Mouse (Mus musculus) left cerebral cortex, postnatal 4 days (tissue): ENCODE measurements at regions not wholly inside any gene's neighbourhood (a gene's known extent, or its start where the extent isn't known, plus 50 kb on each side); places are given as distances from the start of the nearest gene placed in this dataset.
A peak's percentile ranks its signal among the peaks of the same experiment; 100 is the strongest.

Experiments used
- DNase-seq: peaks from one replicate; pipeline ENCODE4 v3.0.0-alpha.2; 2022
- intact Hi-C: fragments of 180-260 bp; cut with DNase I; formaldehyde crosslinking; loops from one replicate; pipeline ENCODE4 v1.15.1; 2025

DNA sequence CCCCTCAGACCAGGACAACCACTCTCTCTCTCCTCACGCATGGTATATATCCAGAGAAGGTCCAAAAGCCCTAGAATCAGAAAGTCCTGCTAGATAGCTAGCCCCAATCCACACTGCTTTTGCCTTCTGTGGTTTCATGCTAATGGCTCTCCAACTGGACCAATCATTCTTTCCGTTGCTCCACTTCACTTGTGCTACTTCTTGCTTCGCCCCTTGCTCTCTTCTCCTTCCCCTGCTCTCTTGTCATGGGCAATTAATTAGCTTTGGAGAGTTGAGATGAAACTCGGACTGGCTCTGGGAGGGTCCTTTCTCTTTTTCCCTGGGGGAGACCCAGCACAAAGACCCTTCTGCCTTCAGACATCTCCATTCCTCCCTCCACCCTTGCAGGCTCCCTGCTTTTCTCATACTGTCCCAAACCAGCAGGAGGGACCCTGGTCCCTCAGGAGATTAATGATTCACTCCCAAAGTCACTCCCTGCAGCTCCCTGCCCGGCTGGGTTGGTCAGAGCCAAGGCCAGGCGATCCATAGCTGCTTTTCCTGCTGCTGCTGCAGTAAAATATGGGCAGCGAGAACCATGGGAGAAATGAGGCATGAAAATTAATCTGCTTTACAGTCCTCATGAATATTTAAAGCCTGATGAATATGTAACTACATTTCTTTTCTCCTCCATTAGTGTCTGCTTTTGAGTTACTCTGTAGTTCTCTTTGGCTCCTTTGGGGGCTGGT, 113.7 kb upstream of the Thy1 start:
- no peak for DNase-seq
- intact Hi-C loops = no loop called here

DNA sequence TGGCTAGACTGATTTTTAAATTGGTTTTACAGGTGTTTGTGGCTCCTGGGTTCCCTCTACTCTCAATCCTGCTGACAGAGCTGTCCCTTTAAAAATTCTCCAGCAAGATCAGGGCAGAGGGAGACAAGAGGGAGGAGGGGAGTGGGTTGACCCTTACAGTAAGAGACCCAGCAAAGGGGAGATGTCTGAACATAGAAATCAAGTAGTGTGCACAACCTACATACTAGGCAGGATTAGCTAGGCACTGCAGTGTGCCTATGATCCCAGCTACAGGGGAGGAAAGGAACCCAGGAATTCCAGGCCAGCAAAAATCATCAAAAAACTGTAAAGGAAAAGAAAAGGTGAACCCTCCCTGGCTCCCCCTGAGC, 113.2 kb upstream of the Thy1 start:
- no peak for DNase-seq
- intact Hi-C loops = no loop called here

- intact Hi-C loops = no loop called here
- DNase-seq = no peak
Measured at GRCm38 (mm10) chr9:43930476-43930875, 112.7 kb upstream of the Thy1 start.

- intact Hi-C loops = no loop called here
- DNase-seq = peak; percentile 60
Measured at GRCm38 (mm10) chr9:43934012-43934690, 109.0 kb upstream of the Thy1 start.

DNA sequence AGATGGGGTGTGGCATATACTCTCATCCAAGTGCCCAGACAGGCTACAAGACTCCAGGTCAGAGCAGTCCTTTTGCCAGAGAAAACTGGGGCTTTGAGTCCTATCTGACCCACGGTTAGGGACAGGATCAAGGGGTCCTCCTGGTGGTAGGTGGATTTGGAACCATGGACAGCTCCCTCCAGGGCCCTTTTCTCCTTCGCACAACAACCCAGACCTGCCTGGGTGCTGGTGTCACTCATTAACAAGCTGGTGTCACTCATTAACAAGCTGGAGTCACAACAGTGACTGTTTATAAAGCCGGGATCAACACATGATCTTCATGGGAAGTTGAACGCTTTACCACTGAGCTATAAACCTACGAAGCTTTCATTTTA, 108.5 kb upstream of the Thy1 start:
- no peak for DNase-seq
- intact Hi-C loops = no loop called here

GRCm38 (mm10) chr9:43939336-43939735, 103.8 kb upstream of the Thy1 start:
- no peak for DNase-seq
- intact Hi-C loops = no loop called here

DNA sequence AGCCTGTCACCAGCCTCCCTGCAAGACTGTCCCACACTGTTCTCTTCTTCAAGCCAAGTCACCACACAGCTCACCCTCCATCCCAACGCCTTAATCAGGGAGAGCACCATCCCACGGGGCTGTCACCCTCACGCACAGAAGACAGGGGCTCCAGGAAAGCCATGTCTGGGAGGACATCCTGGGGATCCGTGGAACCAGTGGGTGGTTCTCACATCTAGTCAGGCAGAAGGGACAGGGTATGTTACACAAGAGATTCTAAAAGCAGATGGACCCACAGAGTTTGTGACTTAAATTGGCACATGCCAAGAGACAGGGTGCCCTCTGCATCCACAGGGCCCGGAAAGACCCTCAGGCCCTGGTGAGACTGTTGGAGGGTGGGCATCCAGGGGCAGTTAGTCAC, 101.0 kb upstream of the Thy1 start:
- DNase-seq = no peak
- intact Hi-C loops = no loop called here

- DNase-seq = no peak
- intact Hi-C loops = no loop called here
Measured at GRCm38 (mm10) chr9:43943522-43943921, 99.7 kb upstream of the Thy1 start.

DNA sequence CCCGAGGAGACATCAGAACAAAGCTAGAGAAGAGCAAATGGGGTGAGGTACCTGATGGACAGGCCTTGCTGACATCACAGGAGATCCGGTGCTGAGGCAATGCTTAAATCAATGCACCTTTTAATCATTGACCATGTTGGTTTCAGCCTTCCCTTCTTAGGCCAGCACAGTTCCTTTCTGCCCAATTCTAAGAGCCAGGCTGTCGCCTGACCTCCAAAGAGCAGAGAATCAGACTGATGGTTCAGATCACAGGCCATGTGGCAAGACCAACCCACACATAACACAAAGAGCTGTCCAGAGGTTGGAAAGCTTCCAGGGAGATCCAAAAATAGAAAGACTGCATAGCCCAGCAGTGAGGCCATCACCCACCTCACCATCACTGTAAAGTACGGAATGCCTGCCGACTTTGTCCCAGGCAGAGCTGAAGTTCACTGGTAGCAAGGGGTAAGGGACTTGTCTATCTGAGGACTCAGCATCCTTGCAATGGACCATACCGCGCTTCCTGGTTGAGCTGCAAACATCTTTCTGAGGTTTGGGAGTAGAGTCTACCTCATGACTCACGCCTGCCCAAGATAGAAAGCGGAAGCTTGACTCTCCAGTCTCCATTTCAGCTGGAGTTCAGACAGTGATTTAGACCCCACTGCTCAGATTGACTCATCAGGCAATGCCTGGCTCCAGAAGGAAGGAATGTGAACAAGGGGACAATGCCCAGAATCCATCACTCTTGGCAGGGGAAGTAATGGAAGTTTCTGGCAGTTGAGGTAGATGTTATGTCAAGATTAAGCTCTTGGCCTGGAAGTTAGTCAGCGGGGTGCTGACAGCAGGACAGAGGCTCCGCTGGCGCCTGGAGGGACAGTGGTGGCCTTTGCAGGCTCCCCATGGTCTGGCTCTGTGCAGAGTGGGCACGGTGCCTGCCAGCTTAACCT, 98.1 kb upstream of the Thy1 start:
- DNase-seq = peak; percentile 77
- intact Hi-C loops = no loop called here

- DNase-seq = no peak
- intact Hi-C loops = no loop called here
Measured at GRCm38 (mm10) chr9:43945997-43946649, 97.1 kb upstream of the Thy1 start.

DNA sequence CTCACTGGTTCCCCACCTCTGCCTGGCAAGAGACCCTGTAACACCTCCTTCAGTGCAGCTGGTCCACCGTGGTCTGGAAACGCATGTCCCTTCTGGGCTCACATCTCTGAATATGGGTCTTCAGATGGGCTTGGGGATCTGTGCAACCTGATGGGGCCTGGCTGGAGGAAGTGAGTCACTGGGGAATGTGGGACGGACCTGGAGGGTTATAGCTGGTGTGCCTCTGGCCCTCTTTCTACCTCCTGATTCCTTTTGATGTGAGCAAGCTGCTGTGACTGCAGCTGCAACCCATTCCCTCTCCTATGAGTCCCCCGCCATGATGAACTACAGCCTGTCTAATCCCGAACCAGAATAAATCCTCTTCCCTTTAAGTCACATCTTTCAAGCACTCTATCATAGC, 96.1 kb upstream of the Thy1 start:
- intact Hi-C loops = no loop called here
- no peak for DNase-seq

GRCm38 (mm10) chr9:43947490-43948150, 95.6 kb upstream of the Thy1 start:
- intact Hi-C loops = no loop called here
- DNase-seq = no peak

DNA sequence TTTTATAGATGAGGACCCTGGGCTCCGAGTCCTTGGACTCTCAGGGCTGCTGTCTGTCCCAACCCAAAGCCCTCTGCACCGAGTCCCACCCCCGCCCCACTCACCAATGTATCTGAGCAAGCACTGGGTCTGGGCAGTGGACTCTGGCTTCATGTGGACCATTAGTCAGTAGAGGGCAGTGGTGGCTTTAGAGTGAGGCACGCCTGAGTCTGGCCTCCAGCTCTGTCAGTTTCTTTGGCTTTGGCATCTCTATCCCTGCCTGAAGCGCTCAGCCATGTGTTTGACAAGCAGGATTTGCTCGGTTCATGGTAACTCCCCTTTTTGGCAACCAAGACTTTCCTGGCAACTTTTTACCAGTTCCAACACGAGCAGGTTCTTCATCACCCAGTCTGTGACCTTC, 90.1 kb upstream of the Thy1 start:
- intact Hi-C loops = no loop called here
- peak; percentile 66 for DNase-seq

- DNase-seq = peak; percentile 50
- intact Hi-C loops = no loop called here
Measured at GRCm38 (mm10) chr9:43959541-43959940, 83.6 kb upstream of the Thy1 start.

DNA sequence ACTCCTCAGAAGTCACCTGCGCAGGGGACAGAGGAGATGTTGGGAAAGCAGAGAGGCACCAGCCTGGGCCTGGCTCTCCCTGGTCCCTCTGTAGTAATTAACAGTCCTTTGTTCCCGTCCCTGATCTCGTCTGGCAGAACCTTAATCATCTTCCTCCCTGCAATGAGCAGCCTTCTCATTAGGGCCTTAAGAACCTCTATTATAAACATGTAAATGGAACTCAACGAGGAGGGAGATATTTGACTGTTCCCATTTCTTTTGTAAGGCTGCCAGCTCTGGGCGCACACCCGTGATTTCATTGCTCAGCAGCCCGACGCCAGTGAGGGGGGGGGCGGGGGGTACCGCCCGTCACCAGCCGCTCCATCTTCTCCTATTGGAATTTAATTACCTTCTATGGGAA, 81.8 kb upstream of the Thy1 start:
- intact Hi-C loops = no loop called here
- peak; percentile 21 for DNase-seq

- intact Hi-C loops = no loop called here
Measured at GRCm38 (mm10) chr9:43965171-43965570, 78.0 kb upstream of the Thy1 start.

DNA sequence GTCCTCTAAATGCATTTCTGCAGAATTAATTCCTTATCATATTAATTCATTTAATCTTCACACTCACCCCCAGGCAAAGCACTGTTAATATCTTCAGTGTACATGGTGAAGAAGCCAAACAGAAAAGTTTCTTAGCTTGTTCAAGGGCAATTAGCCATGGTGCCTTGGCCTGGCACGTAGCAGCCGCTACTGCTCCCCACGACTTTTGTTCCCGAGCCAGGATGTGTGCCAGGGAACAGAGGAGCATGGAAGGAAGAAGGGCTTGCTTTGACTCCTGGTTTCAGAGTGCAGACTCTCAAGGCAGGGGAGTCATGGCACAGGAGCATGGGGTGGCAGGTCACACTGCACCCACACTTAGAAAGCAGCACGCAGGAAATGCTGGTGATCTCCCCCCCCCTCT, 77.4 kb upstream of the Thy1 start:
- intact Hi-C loops = no loop called here
- DNase-seq = peak; percentile 51

More at GRCm38 (mm10) chr9:43965171-43965570, 78.0 kb upstream of the Thy1 start:
- DNase-seq = no peak

GRCm38 (mm10) chr9:43970043-43970795, 73.0 kb upstream of the Thy1 start:
- peak; percentile 72 for DNase-seq

GRCm38 (mm10) chr9:43970858-43971257, 72.3 kb upstream of the Thy1 start:
- intact Hi-C loops = loop anchor here (2.0 kb wide), 1 partner anchor 228 kb away; the partner anchor contains the start of gene Nectin1
- peak; percentile 78 for DNase-seq

More at GRCm38 (mm10) chr9:43970043-43970795, 73.0 kb upstream of the Thy1 start:
- intact Hi-C loops = loop anchor here (2.0 kb wide), 1 partner anchor 227 kb away; the partner anchor contains the start of gene Nectin1
